Mouse (Mus musculus) limb, embryonic 11.5 days (tissue): ENCODE results near the gene Eif1. TPM values are rescaled to one million over a fixed set of nuclear protein-coding genes. Genes with fewer than 3 reads are reported as not detected.

ENCODE experiments used
- ATAC-seq: fragments of 200-750 bp; cut with Nextera tagmentation; 2 replicates; pipeline ENCODE4 v1.8.0; 2017; ENCODE audit warnings: low read depth; ENCODE audit not compliant: insufficient number of reproducible peaks, low FRiP score, low TSS enrichment
- DNase-seq: peaks from one replicate; pipeline ENCODE4 v3.0.0-alpha.2; 2015; ENCODE audit warnings: low spot score
- H3K27ac ChIP-seq: fragments of 300-500 bp; sonication (generic); replicated peaks from 2 replicates; pipeline ENCODE4 v1.5.1; 2014; ENCODE audit warnings: low read depth, mild to moderate bottlenecking, low read length
- H3K27me3 ChIP-seq: fragments of 300-500 bp; sonication (generic); 2 replicates; pipeline ENCODE4 v1.6.1; 2014; ENCODE audit warnings: mild to moderate bottlenecking, low read length, mixed read lengths; ENCODE audit not compliant: control insufficient read depth, insufficient read depth
- H3K36me3 ChIP-seq: fragments of 300-500 bp; sonication (generic); 2 replicates; pipeline ENCODE4 v1.6.1; 2014; ENCODE audit warnings: mild to moderate bottlenecking, low read length, moderate library complexity, mixed read lengths; ENCODE audit not compliant: control insufficient read depth, insufficient read depth
- H3K4me1 ChIP-seq: fragments of 300-500 bp; sonication (generic); 2 replicates; pipeline ENCODE4 v1.6.1; 2014; ENCODE audit warnings: low read length, mixed read lengths; ENCODE audit not compliant: control insufficient read depth, insufficient read depth
- H3K4me2 ChIP-seq: fragments of 300-500 bp; sonication (generic); 2 replicates; pipeline ENCODE4 v1.6.1; 2014; ENCODE audit warnings: low read depth, mild to moderate bottlenecking, moderate library complexity; ENCODE audit not compliant: severe bottlenecking
- H3K4me3 ChIP-seq: fragments of 300-500 bp; sonication (generic); 2 replicates; pipeline ENCODE4 v1.5.1; 2014; ENCODE audit warnings: low read depth, low read length
- H3K9ac ChIP-seq: fragments of 300-500 bp; sonication (generic); 2 replicates; pipeline ENCODE4 v1.6.1; 2014; ENCODE audit warnings: mild to moderate bottlenecking, low read length
- H3K9me3 ChIP-seq: fragments of 300-500 bp; sonication (generic); 2 replicates; pipeline ENCODE4 v1.6.1; 2016; ENCODE audit warnings: low read length; ENCODE audit not compliant: control insufficient read depth
- WGBS: fragments of 180-500 bp; shearing (Covaris S2); extraction: QIAGEN DNeasy Blood & Tissue Kit; methylation state at CpG from one replicate; pipeline ENCODE4 v1.1.7; 2014; 5-methylcytosine and 5-hydroxymethylcytosine counted together
- polyA plus RNA-seq: library from polyadenylated mRNA; unstranded; fragments of >200 nt; fragmentation: Nextera tagmentation; extraction: Ambion mirVana; gene quantifications from 2 replicates; pipeline ENCODE4 v1.2.1, GENCODE M21; 2014

Eif1 gene
- 1,608 and 1,642 TPM in 2 replicates for polyA plus RNA-seq

- no peaks in the 10 kb centered on the region for H3K4me1 ChIP-seq
- H3K9me3 ChIP-seq, result no peaks in the 10 kb centered on the region
- H3K4me2 ChIP-seq, result peak within 1 kb of the TSS; percentile 77
- ATAC-seq (peak; percentile 89), DNase-seq (peak; percentile 100)
- H3K9ac ChIP-seq, result peak within 1 kb of the TSS; percentile 88
- H3K4me3 ChIP-seq, result peak within 1 kb of the TSS; percentile 75
- H3K27me3 ChIP-seq, result no peaks in the 10 kb centered on the region
- H3K27ac ChIP-seq, result peak within 1 kb of the TSS; percentile 96
- WGBS, result under 1% methylated on average over 54 of the region's 58 CpGs
- peaks cover 15% of the 10 kb centered on the region; the same call in 1 of the 2 replicates for H3K36me3 ChIP-seq
Measured at GRCm38 (mm10) chr11:100319492-100320171, at the start of gene Eif1. Eif1 (plus strand) TSS chr11:100319885.

GRCm38 (mm10) chr11:100271878-100272277 is 47.8 kb upstream of the Eif1 start:
- DNase-seq, result no peak
- no peak overlapping the region for H3K9ac ChIP-seq
- H3K27me3 ChIP-seq, result no peaks in the 10 kb centered on the region
- 86% methylated on average over 1 of the region's 1 CpGs for WGBS
- no peak overlapping the region for H3K4me3 ChIP-seq
- H3K36me3 ChIP-seq, result no peaks in the 10 kb centered on the region
- H3K4me2 ChIP-seq, result no peak overlapping the region
- H3K4me1 ChIP-seq, result no peaks in the 10 kb centered on the region
- H3K27ac ChIP-seq, result no peak overlapping the region
- ATAC-seq, result no peak
- H3K9me3 ChIP-seq, result no peaks in the 10 kb centered on the region

- no peak for DNase-seq
- WGBS, result 71% methylated on average over 7 of the region's 7 CpGs
- Histone ChIP-seq H3K9me3 (no peaks in the 10 kb centered on the region), H3K27ac (no peak overlapping the region), H3K4me2 (no peak overlapping the region), H3K36me3 (no peaks in the 10 kb centered on the region), H3K9ac (no peak overlapping the region), H3K27me3 (no peaks in the 10 kb centered on the region), H3K4me3 (no peak overlapping the region), H3K4me1 (no peaks in the 10 kb centered on the region)
- no peak for ATAC-seq
Measured at GRCm38 (mm10) chr11:100274719-100275118, 45.0 kb upstream of the Eif1 start.

- no peaks in the 10 kb centered on the region for H3K27me3 ChIP-seq
- 74% methylated on average over 5 of the region's 5 CpGs for WGBS
- H3K9ac ChIP-seq, result no peak overlapping the region
- no peaks in the 10 kb centered on the region for H3K36me3 ChIP-seq
- H3K4me3 ChIP-seq, result no peak overlapping the region
- no peaks in the 10 kb centered on the region for H3K9me3 ChIP-seq
- ATAC-seq (no peak), DNase-seq (no peak)
- H3K4me1 ChIP-seq, result no peaks in the 10 kb centered on the region
- no peak overlapping the region for H3K4me2 ChIP-seq
- no peak overlapping the region for H3K27ac ChIP-seq
Measured at GRCm38 (mm10) chr11:100275466-100275865, 44.2 kb upstream of the Eif1 start.

- WGBS, result 74% methylated on average over 15 of the region's 15 CpGs
- ATAC-seq, result no peak
- H3K4me3 ChIP-seq, result no peak overlapping the region
- H3K27ac ChIP-seq, result no peak overlapping the region
- H3K4me2 ChIP-seq, result no peak overlapping the region
- H3K27me3 ChIP-seq, result no peaks in the 10 kb centered on the region
- no peaks in the 10 kb centered on the region for H3K4me1 ChIP-seq
- no peaks in the 10 kb centered on the region for H3K36me3 ChIP-seq
- no peaks in the 10 kb centered on the region for H3K9me3 ChIP-seq
- no peak overlapping the region for H3K9ac ChIP-seq
- DNase-seq, result no peak
Measured at GRCm38 (mm10) chr11:100277726-100278480, 41.8 kb upstream of the Eif1 start.

GRCm38 (mm10) chr11:100278759-100279158 is 40.9 kb upstream of the Eif1 start:
- no peaks in the 10 kb centered on the region for H3K9me3 ChIP-seq
- H3K4me3 ChIP-seq, result no peak overlapping the region
- H3K4me2 ChIP-seq, result no peak overlapping the region
- no peak overlapping the region for H3K9ac ChIP-seq
- 55% methylated on average over 5 of the region's 5 CpGs for WGBS
- H3K27ac ChIP-seq, result no peak overlapping the region
- ATAC-seq (no peak), DNase-seq (no peak)
- no peaks in the 10 kb centered on the region for H3K27me3 ChIP-seq
- H3K4me1 ChIP-seq, result no peaks in the 10 kb centered on the region
- no peaks in the 10 kb centered on the region for H3K36me3 ChIP-seq

GRCm38 (mm10) chr11:100281596-100282544 is 37.8 kb upstream of the Eif1 start:
- 20% methylated on average over 11 of the region's 11 CpGs for WGBS
- Histone ChIP-seq H3K9ac (no peak overlapping the region), H3K36me3 (no peaks in the 10 kb centered on the region), H3K27ac (no peak overlapping the region), H3K9me3 (no peaks in the 10 kb centered on the region), H3K27me3 (no peaks in the 10 kb centered on the region), H3K4me2 (no peak overlapping the region), H3K4me3 (no peak overlapping the region), H3K4me1 (no peaks in the 10 kb centered on the region)
- ATAC-seq (no peak), DNase-seq (peak; percentile 96)

- ATAC-seq, result no peak
- Histone ChIP-seq H3K27ac (no peak overlapping the region), H3K4me2 (no peak overlapping the region), H3K9me3 (no peaks in the 10 kb centered on the region), H3K9ac (no peak overlapping the region), H3K4me1 (no peaks in the 10 kb centered on the region), H3K27me3 (no peaks in the 10 kb centered on the region), H3K36me3 (no peaks in the 10 kb centered on the region), H3K4me3 (no peak overlapping the region)
- 21% methylated on average over 10 of the region's 10 CpGs for WGBS
- DNase-seq, result peak; percentile 88
Measured at GRCm38 (mm10) chr11:100282549-100282948, 37.1 kb upstream of the Eif1 start.
